Mouse (Mus musculus) kidney, postnatal 10 days (tissue): Measurements from ENCODE around the gene Lrrn1.
A peak's percentile ranks its signal among the peaks of the same experiment; 100 is the strongest.

Source experiments
- DNase-seq: peaks from one replicate; pipeline ENCODE4 v3.0.0; 2021; ENCODE audit warnings: mixed read lengths

Lrrn1 gene

DNA sequence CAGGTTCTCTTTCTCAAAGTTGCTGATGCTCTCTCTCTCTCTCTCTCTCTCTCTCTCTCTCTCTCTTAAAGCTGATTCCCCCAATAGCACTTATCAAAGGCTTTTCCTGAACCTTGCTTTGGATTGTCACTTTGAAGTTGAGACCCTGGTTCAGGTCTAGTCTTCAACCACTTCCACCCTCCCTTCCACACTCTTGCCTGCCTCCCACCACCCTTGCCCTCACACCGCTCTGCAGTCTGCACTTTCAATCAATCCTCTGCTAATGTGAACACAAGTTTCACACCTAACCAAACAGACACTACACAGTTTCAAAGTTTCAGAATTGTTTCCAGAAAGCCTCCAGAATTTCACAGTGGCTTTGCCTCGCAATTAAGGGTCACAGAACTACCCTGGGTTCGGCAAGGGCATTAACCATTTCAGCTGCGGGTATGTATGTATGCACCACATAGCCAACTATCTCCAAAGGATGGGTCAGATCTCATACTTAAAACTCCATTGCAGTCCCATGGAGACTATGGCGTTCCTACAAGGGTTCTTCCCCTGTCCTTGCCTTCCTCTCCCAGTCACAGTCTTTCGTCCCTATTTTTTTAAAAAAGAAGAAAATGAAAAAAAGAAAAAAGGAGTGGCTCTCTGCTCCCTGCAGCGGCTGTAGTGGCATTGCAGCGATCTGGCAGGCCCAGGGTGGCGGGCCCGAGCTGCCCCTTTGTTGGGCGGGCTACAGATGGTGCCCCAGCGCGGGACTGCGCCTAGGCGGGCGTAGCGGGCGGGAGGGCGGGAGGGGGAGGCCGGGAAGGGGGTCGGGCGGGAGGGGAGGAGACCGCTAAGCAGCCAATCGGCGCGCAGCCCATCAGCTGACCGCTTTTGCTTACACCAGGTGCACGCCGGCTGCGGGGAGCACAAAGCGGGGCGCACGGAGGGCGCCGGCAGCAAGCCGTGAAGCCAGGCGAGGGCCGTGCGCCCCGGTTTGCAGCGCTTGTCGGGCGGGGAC lies at the start of gene Lrrn1:
Gene Lrrn1 (plus strand): TSS at position 892 of the 988 bp plus-strand sequence.
- peak; percentile 57 for DNase-seq

DNA sequence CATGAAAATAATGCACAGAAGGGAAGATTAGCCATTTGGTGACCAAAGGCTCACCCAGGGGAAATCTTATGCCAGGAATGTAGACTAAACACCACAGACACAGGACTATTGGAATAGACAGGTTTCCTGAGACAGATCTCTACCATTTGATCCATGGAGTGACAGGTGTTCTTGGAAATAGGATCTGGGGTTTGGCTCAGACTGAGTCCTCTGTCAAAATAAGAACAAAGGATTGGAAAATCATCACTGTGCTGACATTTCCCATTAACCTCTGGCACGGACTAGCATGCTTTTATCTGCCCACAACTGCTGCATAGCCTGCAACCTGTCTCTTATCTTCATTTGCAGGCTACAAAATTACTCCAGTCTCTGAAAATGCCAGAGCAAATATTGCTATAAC lies 35.1 kb upstream of the Lrrn1 start:
- DNase-seq = no peak

DNA sequence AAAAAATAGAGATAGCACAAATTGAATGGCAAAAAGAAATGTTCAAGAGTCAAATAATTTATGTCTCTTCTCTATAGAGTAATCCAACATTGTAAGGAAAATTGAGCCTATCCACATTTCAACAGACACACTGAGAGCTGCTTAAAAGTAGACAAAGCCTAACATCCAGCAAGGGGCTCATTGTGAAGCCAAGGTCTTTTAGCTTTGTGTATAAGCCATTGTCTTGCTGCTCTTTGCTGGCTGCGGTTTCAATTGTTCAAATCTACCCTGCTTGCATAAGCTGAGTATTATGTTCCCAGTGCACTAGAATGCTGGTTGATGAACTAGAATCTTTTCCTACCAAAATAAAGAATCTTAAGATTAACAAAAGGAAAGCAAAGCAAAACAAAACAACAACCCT lies 33.7 kb upstream of the Lrrn1 start:
- DNase-seq = no peak

DNA sequence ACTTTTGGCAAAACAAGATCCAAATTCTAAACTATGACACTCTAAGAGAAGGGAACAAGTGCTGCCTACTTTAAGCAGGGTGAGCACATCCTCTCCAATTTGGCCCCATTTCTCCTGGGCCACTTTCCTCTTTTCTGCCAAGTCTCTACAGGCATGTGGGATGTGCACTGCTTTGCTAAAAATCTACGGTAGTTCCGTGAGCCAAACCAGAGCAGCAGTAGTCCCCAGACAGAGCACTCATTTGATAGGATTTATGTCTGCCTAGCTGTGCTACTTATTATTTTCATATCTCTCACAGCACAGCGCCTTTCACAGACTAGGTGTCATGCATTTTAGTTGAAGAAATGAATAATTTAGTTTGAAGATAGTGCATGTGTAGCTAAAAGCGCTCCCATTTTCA lies 15.9 kb upstream of the Lrrn1 start:
- DNase-seq = no peak

DNA sequence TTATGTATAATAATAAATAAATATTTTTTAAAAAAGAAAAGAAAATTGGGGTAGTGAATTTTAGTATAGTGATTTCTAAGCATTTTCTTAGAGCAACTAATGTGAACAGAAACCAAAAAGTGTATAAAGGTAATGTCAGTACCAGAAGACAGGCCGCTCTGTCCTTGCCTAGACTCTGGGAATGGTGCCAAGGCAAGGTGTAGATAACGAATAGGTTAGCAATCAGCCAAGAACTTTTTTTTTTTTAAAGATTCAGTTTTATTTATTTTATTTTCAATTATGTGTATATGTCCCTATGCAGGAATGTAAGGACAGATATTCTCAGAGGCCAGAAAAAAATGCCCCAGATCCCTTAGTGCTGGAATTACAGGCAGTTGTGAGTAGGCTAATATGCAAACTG lies 5.6 kb upstream of the Lrrn1 start:
- no peak for DNase-seq

DNA sequence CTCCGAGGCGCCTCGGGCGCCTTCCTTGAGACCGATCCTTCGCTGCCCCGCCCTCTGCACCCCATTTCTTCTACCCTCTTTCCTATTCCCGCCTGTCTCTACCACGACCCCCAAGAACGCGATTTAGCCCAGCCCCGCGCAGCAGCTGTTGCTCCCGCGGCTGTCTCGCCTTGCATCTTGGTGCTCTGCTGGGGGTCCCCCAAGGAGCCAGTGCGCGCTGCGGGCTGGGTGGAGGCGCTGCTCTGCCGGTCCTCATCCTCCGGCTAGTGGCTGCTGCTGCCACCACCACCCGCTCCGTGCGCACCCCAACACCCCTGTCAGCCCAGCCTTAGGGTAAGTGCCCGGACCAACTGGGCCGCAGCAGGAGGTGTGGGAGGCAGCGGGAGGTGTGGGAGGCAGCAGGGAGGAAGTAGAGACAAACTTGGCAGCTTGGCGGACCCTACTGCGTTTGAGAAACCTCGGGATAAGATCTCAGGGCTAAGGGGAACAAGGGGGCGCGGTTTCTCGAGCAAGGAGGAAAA lies 403 bp downstream of the Lrrn1 start:
- peak; percentile 22 for DNase-seq

DNA sequence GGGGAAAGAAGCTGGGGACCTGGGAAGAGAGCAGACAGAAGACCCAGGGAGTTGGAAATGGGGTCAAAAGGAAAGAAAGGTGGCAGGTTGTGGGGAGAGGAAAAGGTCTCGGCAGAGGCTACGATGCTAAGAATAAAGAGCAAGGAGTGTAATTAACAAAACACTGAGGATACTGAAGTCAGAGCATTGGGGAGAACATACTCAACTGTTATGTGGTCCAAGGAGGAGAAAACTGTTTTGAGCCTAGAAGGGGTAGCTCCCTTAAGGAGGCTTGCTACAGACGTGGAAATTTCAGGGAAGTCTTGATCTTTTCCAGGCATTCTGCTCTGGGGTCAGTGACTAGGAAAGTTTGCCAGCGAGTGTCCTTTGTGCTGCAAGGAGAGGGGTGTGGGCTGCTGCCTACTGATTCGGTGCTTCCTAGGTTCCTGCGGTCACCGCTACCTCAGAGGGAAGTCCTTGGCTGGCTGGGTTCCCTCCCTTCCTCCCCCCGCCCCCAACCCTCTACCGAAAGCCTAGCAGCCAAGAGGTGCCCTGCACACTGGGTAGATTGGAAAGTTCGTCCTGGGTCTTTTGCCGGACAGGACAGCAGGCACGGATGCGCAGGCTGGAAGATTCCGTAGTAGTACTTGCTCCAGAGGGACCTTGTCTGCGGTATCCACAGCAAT lies 1.2 kb downstream of the Lrrn1 start:
- peak; percentile 3 for DNase-seq

DNA sequence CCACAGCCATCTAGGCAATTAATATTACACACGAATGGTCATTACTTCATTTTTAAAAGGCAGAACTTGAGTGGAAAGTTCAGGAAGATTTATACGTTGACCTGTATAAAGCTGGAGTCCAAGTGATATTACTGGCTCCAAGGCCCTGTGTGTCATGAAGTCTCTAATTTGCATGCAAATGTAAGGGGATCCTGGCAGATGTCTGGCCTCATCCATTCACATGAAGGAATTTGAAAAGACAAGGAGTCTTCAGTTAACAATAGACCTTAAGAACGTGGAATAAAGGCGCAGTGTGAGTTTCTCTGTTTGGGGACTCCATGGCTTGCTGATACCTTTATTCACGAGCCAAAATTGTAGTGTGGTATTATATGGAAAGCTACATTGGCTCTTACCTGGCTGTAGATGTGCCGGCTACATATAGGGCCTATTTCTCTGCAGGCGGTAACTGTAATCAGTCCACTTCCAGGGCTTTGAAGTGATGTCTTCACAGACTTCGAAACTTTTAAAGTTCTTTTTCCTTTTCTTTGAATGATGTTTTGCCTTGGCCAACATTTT lies 2.0 kb downstream of the Lrrn1 start:
- DNase-seq = no peak

DNA sequence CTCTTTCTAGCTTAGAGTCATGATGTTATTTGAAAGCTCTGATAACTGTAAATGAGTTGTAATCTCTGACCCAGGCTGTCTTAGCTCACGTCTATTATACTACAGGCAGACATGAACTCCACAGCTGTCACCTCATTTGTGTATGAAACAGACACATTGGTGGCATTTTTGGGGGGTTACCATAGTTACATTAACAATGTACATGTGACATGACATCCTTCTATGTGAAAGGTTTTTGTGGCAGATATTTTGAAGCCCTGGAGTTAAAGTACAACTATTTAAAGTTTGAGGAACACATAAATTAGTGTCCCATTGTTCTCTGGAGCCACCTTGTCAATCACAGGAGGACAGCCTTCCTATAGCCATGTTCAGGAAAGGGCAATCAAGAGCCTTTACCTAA lies 5.0 kb downstream of the Lrrn1 start:
- DNase-seq = no peak

DNA sequence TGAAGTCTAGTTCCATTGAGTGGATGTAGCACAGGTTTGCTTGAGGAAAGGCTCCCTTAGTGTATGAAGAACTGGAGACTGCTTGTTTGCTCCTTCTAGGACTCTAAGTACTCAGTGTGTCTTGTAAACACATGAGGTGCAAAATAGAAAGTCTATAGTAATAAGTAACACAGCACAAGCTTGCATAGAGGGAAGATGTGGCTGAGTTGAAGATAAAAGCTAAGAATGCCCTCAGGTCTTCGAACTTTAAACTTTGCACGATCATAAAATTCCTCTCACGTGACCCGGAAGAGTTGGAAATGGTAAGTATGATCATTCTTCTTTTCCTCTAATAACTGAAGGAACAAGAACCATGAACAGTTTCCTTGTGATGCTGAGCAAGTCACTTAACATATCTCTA lies 7.1 kb downstream of the Lrrn1 start:
- no peak for DNase-seq

DNA sequence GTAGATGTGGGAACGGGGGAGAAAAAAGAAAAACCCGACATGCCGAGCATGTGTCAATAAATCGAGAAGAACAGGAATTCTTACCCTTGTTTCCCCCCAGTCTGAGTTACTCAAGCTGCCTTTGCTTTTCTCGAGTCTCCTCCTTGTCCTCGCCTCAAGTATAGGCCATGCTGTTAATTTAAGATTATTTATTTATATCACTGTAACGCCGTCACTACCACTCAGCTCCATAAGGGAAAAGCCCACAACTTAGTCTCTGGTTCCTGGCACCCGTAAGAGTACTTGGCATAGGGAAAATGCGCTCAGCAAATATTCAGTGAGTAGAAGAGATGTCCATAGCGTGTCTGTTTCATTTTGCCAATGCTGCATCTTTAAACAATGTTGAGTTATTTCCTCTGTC lies 11.7 kb downstream of the Lrrn1 start:
- no peak for DNase-seq

DNA sequence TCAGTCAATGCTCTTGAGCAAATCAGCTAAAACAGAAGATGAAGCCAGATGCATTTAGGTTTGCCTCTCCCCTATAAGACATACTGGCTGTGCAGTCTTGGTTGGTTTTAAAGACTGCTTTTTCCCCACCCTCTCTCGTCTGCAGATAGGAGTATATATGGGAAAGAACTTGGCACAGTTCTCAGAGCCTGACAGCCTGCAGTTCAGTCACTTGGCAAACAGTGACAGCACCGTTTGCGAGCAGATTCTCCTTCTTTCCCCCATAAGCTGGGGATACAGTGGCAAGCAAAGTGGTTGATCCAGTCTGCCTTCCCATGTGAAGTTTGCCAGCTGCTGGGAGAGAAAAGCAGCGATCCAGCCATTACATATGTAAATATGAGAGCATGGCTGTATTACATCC lies 12.3 kb downstream of the Lrrn1 start:
- no peak for DNase-seq

DNA sequence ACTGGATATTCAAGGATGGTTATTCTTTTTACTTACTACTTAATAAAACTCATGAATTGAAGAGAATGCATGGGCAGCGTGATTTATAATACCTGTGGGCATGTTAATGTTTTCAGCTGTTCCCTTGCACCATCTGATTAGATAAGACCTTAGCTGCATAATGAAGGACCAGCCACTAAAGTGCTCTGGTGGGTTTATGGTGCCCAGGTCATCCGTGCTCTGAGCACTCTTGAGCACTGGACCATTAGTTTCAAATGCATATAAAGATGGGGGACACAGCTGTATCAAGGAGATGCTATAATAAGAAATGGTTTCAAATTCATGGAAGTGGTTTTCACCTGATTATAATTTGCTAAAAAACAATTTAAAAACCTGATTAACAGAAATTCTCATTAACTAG lies 16.7 kb downstream of the Lrrn1 start:
- DNase-seq = no peak

DNA sequence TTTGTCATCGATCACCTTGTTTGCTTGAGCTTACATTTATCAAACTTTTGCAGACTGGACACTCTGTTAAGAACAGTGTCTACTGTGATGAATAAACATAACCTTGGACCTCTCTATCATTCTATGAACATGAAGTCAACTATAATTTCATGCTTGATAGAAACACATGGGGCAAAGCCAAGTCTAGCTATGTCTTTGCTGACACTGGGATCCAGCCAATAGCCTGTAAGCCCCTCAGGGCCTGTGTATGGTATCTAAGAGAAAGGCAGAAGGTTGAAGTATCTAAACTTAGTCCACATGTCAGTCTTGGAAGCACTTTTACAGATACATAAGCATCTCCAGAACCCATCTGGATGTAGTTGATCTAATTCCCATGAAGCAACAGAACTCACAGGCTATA lies 22.9 kb downstream of the Lrrn1 start:
- DNase-seq = no peak

DNA sequence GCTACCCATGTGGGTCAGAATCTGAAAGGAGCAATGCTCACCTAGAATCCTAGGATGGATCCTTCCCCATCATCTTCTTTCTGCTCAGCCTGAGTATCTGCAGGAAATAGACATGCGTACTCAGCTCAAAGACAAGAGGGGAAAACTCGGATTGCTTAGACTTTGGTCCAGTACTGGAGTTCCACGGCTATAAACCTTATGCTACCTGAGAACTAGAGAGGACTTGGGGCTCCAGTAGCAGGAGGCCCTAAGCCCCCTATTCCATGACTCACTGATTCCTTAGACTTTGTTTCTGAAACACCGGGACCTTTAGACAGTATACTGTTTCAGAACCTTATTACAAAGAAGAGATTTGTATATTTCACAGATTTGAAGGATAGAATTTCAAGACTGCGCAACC lies 25.8 kb downstream of the Lrrn1 start:
- DNase-seq = no peak

DNA sequence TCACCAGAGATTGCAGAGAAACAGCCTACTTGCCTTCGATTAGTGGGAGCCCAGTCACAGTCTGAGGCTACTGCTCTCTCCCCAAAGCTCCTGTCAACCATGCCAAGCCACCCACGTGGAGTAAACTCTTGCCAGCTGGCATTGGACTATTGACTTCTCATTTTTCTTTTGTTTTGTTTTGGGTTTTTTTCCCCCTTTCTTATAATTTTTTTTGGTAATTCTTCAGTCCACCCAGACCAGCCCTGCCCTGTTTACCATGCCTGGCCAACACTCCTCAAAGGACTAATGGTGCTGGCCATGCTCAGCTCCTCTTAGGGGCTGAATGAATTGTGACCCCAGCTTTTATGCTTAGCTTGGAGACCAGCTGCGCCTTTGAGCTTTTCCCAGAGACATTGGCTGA lies 27.4 kb downstream of the Lrrn1 start:
- DNase-seq = no peak

DNA sequence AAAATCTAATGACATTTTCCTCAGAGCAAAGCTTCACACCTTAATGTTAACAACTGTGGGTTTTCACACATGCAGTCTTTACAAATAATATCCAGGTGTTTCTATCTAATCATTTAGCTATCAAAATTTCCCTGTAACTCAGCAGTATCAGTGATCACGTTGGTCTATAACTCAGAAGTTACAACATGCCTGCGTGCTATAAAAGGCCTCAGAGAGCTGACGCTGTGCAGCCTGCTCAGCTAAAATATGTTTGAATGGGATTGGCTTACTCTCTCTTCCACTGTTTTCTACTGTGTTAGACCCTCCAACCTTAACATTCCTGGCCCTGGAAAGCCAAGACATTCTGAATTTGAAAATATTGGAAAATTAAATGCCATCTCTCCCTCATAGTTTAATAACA lies 28.2 kb downstream of the Lrrn1 start:
- no peak for DNase-seq

DNA sequence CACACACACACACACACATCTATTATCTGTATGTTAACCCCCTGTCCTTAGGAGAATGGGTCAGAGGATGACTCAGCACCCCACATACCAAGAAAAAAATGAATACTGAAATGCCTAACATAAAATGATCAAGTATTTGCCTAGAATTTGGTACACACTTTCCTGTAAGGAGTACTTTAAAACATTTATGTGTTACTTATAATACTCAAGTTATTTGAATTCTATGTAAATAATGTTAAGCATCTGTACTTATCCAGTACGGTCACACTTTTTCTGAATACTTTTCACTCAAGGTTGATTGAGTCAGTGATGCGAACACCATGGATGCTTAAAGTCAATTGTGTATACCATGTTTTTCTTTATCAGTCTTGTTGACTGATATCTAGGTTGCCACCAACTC lies 32.7 kb downstream of the Lrrn1 start:
- no peak for DNase-seq

DNA sequence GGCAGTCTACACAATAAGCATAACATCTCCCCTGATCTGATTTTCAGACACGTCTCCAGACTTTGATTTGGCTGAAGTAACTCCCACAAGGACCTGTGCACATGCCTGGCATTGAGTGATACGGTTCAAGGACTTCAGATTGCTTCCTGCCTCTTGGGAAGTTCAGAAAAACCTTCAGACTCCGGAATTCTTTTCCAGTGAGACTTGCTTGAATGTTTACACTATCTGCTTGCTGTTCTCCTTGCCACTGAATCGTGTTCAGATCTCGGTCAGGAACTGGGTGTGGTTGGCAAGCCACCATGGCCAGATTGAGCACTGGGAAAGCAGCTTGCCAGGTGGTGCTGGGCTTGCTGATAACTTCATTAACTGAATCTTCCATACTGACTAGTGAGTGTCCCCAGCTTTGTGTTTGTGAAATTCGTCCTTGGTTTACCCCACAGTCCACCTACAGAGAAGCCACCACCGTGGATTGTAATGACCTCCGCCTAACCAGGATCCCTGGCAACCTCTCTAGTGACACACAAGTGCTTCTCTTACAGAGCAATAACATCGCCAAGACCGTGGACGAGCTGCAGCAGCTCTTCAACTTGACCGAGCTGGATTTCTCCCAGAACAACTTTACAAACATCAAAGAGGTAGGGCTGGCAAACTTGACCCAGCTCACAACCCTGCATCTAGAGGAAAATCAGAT lies 37.5 kb downstream of the Lrrn1 start:
- DNase-seq = no peak

DNA sequence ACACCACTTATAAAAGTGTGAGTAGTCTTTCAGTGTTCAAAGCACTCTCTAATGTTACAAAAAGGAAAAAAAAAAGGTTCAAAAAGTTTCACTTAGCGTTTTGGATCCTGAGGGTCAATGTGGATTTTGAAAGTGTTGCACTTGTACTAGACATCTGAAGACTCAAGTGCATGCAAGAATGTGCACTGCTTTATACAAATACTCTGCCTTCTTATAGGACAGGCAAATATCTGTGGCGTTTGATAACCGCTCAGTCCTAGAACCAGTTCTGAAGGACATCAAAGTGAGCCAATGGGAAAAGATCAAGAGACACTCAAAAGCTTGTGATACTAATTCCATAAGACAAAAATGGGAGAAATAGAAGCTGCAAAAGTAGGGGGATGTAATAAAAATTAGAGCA lies 45.0 kb downstream of the Lrrn1 start:
- DNase-seq = no peak

DNA sequence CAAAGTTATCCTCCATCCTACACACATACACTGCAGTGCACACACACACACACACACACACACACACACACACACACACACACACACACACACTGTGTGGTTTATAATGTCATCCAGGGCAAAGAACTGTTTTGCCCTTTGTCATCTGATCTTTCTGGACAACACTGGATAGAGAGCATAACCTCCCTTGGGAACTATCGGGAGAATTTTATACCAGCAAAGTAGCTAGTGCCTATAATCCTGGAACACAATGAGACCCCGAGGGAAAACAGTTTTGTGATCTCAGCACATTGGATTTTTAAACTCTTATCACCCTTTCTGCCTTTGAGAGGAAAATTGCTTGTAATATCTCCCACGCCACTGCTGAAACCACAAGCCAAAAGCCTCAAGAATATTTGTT lies 45.8 kb downstream of the Lrrn1 start:
- DNase-seq = no peak

DNA sequence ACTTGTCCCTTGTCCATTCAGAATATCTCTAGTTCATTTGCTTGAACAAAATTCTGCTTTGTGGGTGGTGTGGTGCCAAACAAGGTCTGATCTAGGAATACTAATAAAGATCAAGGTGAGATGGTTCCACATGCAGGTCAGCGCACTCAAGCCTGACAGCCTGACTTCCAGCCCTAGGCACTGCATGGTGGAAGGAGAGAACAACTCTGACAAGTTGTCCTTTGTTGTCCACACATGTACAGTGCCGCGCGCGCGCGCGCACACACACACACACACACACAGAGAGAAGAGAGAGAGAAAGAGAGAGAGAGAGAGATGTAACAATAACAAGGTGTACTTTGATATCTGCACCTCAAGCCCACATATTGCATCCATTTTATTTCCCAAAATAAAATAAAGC lies 47.7 kb downstream of the Lrrn1 start:
- DNase-seq = no peak

DNA sequence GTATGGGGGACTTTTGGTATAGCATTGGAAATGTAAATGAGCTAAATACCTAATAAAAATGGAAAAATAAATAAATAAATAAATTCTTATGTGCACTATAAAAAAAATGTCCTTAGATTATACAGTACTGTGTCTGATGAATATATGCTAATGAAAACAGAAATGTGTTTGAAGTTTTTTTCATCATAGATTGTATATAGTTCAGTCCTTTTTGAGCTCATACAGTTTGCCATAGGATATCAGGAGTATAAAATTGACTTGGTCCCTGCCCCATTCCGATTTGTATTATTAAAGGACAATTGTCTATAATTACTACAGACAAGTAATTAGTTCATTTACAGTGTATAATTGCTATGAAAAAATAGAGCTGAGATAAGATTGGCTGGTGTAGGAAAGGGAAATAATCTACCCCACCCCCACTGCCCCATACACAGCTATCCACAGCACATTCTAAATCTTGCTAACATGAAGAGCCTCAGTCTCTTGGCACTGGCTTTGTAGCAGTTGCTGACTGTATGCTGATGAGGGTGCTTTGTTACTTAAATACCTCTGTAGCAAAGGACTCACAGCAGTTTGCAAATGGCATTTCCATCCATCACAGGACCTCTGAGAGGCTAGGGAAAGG lies 54.3 kb downstream of the Lrrn1 start:
- DNase-seq = no peak
